Mouse (Mus musculus) kidney, postnatal 14 days (tissue): ENCODE results near the gene Pld4.
A peak's percentile ranks its signal among the peaks of the same experiment; 100 is the strongest.
"Not testable (repeated sequence)": the region's sequence is repeated elsewhere in the genome, so short reads cannot be mapped to it uniquely, and the experiment has no call there.

Source experiments
- DNase-seq: peaks from one replicate; pipeline ENCODE4 v3.0.0; 2022; ENCODE audit warnings: mixed read lengths

The Pld4 gene

GRCm38 (mm10) chr12:112801864-112802846, 41.7 kb downstream of the Pld4 start, which contains the start of gene Ahnak2:
Gene Ahnak2, minus strand, starts transcription at chr12:112802657.
- peak; percentile 61 for DNase-seq

GRCm38 (mm10) chr12:112802917-112803316, 42.5 kb downstream of the Pld4 start:
- DNase-seq, result no peak

- DNase-seq, result peak; percentile 35
Observed at GRCm38 (mm10) chr12:112804046-112804445, 43.6 kb downstream of the Pld4 start.

DNA sequence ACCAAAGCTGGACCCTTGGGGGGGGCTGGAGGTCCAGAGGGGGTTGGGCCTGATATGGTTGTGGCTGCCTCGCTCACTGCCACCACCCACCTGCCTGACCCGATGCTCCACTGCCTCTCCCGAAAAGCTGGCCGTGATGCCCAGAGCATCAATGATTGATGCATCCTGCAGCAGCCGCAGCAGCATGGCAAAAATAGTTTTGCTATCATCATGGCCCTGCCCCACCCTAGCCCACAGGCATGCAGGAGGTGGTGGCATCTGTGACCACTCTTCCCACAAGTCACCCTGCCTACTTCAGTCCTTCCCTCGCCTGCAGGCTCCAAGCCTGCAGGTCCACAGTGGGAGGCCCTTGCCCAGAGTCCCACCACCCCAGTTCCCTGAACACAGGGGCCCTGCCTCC, 45.6 kb downstream of the Pld4 start:
- no peak for DNase-seq

DNA sequence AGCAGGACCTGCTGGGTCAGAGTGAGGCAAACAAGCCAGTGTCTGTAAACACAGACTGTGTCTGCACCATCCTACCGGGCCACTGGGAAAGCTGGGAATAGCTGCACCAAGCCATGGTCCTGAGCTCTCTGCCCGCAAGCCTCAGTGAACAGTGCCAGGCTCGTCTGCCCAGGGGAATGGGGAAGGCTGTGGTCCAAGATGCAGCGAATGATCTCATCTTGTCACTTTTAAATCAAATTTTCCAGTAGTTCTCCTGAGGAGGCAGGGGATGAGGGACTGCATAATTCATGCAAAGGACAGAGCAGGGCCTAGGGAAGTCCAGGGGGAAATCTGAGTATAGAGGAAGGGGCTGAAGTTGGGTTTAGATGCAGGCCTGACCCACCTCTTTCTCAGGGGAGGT, 47.3 kb downstream of the Pld4 start:
- DNase-seq, result no peak

DNA sequence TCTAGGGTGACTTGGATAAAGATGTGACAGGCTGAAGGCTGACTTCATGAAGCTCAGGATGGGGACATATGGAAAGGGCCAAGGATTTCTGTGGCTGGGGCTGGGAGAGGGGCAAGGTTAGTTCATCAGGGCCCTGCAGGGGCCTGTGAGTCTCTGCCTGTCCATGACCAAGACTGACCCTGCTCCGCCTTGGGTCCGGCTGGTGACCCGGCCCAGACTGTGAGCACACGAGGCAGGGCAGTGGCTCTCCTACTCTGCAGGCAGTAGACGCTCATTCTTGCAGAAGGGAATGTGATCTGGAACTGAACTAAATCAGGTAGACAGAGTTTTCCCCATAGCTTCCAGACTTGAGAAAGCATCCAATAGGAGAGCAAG, 47.7 kb downstream of the Pld4 start:
- DNase-seq, result no peak

GRCm38 (mm10) chr12:112808587-112809364, 48.3 kb downstream of the Pld4 start, which contains the start of gene Clba1:
Gene Clba1, plus strand, starts transcription at chr12:112808937.
- peak; percentile 95 for DNase-seq

- DNase-seq, result peak; percentile 52
Observed at GRCm38 (mm10) chr12:112809641-112810040, 49.2 kb downstream of the Pld4 start.

DNA sequence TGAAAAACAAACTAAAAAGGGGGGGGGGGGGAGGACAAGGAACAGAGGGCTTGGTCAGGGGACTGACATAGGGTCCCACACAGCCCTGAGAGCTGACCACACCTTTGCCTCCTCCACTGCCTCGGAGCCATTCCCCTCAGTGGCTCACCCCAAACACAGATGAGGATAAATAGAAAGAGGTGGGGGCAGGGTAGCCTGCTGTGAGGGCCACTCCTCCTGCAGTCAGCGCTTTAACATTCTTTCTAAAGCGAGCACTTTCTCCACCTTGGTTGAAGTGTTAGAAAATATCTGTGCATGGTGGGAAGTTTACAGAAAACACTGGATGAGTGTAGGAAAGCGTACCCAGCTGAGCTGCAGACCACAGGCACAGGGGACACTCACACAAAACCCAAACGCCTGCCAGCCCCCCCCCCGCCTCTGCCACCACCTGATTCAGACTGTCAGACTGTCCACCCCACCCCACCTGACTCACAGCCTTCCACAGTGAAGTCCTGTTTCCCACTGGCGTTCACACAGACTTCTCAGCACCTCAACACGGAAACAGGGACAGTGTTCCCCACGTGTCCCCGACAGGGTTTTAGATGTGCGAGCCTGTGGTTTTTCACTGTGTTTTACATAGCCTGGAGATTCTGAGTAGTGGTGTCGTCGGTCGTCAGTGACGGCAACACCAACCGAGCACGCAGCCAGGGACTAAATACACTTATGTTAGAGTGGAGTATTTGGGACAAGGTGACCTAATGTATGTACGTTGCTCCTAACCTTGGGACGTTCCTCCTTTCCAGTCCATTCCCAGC, 49.8 kb downstream of the Pld4 start:
- no peak for DNase-seq

GRCm38 (mm10) chr12:112813370-112813769, 52.9 kb downstream of the Pld4 start:
- peak; percentile 78 for DNase-seq

DNA sequence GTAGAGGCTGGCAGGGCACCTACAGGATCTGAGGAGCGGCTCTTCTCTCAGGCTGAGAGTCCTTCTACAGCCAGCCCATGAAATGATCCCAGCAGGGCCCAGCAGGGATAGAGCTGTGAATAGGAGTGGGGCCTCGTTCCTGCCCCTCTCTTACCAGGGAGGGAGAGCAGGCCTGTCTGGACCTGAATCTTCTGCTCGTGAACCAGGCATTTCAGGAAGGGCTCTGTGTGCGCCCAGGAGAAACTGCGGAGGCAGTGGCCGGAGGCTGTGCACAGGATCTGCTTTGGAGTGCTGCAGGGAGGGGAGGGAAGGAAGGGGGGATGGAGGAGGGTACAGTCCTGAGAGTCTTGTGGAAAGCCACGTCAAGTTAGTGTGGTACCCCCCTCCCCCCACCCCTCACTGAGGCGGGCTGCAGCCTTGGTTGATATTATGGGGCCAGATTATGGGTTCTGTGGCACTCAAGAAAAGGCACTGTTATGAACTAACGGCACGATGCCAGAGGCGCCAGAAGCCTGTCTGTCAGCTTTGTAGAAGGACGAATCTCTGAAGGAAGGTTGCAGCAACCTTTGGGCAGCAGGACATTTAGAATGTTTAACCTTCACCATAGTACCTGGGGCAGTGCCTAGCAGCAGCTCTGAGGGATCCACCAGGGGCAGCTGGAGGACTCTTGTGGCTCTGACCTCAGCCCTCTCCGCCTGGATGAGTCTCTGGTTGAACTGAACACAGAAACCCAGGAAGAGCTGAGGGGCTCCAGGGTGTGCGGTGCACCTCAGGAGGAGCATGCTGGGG, 54.4 kb downstream of the Pld4 start:
- DNase-seq, result peak; percentile 54

- DNase-seq, result peak; percentile 67
Observed at GRCm38 (mm10) chr12:112816294-112816693, 55.8 kb downstream of the Pld4 start.

- not testable (repeated sequence) for DNase-seq
Observed at GRCm38 (mm10) chr12:112816866-112817265, 56.4 kb downstream of the Pld4 start.
